Mouse (Mus musculus) urinary bladder, postnatal 10 days (tissue): ENCODE measurements around the gene Rptor.
A peak's percentile ranks its signal among the peaks of the same experiment; 100 is the strongest.

ENCODE experiments used
- DNase-seq: peaks from one replicate; pipeline ENCODE4 v3.0.0; 2022; ENCODE audit warnings: low spot score

Rptor gene

GRCm38 (mm10) chr11:119602763-119603526 lies at the start of gene Rptor:
Gene Rptor (plus strand): TSS chr11:119602905.
- peak; percentile 94 for DNase-seq

DNA sequence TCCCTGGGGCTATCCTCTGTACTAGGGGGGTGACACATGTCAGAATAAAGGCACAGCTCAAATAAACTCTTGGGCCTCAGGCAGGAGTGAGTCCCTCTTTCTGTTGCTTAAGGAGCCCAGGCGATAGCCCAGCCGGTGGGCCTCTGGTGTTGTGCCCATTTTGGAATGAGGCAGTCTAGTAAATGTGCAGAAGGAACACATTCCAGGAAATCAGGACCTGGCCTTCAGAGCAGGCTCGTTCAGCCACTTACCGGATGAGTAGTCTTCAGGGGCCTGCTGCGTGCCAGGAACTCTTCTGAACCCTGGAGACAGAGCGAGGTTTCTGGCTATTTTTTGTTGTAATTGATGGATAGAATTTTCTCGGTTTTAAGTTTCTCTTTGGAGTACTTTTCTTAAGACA lies 48.0 kb upstream of the Rptor start:
- no peak for DNase-seq

- DNase-seq: no peak
Measured at GRCm38 (mm10) chr11:119555170-119555569, 47.5 kb upstream of the Rptor start.

GRCm38 (mm10) chr11:119557940-119558869 lies 44.5 kb upstream of the Rptor start:
- no peak for DNase-seq

DNA sequence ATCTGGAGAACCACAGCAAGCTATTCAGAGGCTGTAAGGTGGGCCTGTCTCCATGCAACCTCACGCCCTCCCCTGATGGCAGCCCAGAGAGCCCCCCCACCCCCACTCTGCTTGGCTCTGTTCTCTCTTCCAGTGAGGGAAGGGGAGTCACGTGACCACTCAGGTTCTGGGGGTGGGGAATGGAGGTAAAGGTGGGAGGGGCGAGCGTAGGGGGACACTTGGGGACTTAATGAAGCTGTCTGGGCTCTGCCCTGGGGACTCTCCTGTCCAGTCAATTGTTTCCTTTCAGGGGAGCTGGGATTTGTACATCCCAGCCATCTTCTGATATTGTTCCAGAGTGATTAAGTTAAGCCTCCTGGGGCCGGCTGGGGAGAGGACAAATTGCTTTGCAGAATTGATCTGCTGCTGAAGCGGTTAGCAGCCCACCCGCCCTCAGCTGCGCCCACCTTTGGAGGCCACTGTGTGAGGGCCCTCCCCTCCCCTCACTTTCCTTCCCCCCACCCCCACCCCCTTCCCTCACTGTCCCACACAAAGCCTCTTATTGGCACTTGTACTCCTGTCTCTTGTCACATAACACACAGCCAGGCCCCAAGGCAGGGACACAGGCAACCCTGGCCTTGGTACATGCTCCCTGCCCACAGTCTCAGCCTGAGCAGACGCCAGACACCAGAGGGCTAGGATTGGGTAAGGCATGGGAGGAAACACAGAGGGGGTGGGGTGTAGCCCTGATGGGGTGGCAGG lies 43.7 kb upstream of the Rptor start:
- no peak for DNase-seq

DNA sequence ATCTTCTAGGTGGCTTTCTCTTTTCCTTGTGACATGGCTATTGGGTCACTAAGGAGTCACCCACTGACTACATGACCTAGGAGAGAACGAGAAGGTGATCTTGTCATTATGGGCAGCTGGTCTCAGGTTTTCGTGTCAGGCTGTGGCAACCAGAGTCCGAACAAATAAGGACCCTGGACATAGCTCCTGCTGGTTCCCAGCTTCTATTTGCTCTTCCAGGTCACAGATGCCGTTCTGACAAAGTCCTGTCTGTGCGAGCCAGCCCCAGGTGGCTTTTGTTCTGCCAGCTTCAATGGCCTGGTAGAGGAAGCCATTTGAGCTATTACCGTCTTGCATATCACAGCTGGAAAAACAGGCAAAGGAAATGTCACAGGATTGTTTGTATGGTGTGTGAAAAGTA lies 40.4 kb upstream of the Rptor start:
- DNase-seq: no peak

- no peak for DNase-seq
Measured at GRCm38 (mm10) chr11:119563166-119563565, 39.5 kb upstream of the Rptor start.

DNA sequence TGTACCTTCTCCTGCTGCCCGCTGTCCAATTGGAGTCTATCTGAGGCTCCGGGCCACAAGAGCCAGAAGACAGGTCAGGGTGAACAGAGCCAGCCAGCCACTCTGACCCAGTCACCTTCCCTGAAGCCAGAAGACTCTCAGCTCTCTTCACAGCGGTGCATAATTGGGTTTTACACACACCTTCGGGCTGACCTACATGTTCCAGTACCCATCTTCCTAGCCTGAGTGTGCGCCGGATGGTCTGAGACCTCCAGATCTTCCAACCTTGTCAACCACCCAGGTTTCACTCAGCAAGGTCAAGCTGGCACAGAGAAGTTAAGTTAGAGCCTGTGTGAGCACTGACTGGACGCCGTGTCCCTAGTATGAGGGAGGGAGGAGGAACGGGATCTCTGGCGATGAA lies 38.3 kb upstream of the Rptor start:
- DNase-seq: no peak

GRCm38 (mm10) chr11:119565021-119565420 lies 37.7 kb upstream of the Rptor start:
- DNase-seq: no peak

DNA sequence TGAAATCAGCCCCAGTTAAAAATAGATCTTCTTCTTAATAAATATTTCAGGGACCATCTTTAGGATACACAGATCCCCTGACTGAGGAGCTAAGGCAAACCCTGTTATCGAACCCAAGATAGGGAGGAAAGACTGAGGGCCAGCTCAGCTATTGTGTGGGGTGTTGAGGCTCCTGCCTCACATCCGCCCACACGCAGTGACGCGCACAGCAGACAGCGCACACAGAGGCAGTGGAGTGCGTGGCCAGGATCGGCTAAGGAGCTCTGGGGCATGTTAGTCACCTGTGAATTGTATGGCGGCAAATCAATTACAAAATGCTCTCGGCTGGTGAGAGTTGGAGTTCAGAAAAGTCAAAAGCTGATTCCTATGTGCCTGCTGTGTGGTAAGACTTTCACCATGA lies 37.0 kb upstream of the Rptor start:
- no peak for DNase-seq

- DNase-seq: no peak
Measured at GRCm38 (mm10) chr11:119566188-119566587, 36.5 kb upstream of the Rptor start.

DNA sequence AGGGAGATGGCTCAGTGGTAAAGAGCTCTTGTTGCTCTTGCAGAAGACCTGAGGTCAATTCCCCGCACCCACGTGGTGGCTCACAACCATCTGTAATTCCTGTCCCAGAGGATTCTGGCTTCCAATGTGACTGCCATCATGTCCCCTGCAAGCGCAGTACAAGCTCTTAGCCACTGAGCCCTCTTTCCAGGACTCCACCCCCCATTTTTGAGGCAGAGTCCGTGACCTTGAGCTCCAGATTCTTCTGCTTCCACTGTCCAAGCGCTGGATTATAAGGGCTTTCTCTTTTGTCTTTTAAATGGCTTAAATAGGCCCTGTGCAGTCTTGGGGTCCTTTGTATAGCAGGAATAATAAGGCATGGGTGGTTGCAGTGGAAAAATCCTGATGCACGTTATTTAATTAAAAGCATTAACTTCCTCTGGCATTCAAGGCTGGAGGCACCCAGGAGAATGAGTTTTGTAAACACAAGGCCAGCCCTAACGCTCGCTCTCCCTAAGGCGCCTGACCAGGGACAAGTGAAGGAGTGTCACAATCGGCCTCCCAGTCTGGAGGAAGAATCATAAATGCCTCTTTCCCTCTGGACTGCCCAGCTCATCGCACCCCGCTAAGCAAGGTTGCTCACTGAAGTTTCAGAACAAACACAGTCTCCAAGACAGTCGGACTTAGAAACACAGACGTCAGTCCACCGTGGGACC lies 30.2 kb upstream of the Rptor start:
- DNase-seq: no peak

DNA sequence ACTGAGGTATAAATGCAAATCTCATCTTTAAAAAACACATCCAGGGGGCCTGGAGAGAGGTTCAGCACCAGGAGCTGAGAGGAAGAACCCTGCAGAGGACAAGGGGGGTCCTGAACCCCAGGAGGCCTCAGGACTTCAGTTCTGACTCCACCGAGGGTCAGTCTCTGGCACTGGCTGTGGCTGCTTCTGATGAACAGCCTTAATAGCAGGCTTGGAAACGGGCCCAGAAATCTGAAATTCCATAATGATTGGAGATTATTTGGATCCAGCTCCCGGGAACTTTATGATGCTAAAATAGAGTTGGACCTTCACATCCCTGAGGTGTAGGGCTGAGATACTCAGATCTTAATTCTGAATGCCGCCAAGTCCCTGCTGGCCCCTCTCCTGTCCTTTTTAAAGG lies 25.9 kb upstream of the Rptor start:
- no peak for DNase-seq

- no peak for DNase-seq
Measured at GRCm38 (mm10) chr11:119577721-119578120, 25.0 kb upstream of the Rptor start.

GRCm38 (mm10) chr11:119586511-119586910 lies 16.2 kb upstream of the Rptor start:
- no peak for DNase-seq

GRCm38 (mm10) chr11:119587112-119587511 lies 15.6 kb upstream of the Rptor start:
- DNase-seq: no peak

GRCm38 (mm10) chr11:119589242-119589641 lies 13.5 kb upstream of the Rptor start:
- DNase-seq: no peak

GRCm38 (mm10) chr11:119593966-119594365 lies 8.7 kb upstream of the Rptor start:
- no peak for DNase-seq

GRCm38 (mm10) chr11:119598856-119599255 lies 3.8 kb upstream of the Rptor start:
- no peak for DNase-seq

GRCm38 (mm10) chr11:119600286-119600685 lies 2.4 kb upstream of the Rptor start:
- no peak for DNase-seq

DNA sequence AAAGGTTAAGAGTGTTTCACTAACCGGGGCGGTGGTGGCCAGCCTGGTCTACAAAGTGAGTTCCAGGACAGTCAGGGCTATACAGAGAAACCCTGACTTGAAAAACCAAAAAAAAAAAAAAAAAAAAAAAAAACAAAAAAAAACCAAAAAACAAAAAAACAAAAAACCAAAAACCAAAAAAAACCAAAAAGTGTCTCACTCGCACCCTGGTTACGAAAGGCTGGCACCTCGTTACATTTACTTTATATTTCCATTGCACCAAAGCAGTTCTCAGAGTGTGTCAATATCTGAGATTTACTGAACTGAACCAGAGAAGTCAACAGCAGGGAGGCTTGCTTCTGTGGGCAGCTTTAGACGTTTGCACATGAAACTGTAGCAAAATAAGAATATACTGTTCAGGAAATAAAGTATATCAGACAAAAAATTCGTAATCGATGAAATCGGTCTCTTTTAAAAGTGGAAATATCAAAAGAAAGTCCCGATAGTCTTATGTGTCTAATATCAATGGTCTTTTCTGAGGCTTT lies 466 bp upstream of the Rptor start:
- no peak for DNase-seq

GRCm38 (mm10) chr11:119603527-119603905 lies 811 bp downstream of the Rptor start:
- DNase-seq: no peak
